Mouse (Mus musculus): ENCODE measurements at regions not wholly inside any gene's neighbourhood (a gene's known extent, or its start where the extent isn't known, plus 50 kb on each side); places are given as distances from the start of the nearest gene placed in this dataset.

GRCm38 (mm10) chr2:47914270-47914669 is 899.6 kb upstream of the Acvr2a start:
- TF ChIP-seq CTCF (IDR thresholded peaks at IDR 0.05; ENCODE audit: low read depth), result no peak
- TF ChIP-seq EP300 (optimal IDR thresholded peaks at IDR 0.05), result no peak

Data from stomach, postnatal 0 days (tissue).